Mouse (Mus musculus) hindbrain, embryonic 13.5 days (tissue): Measurements from ENCODE around the gene Gm21746. TPM values are rescaled to one million over a fixed set of nuclear protein-coding genes. Genes with fewer than 3 reads are reported as not detected.
"Not testable (repeated sequence)": the region's sequence is repeated elsewhere in the genome, so short reads cannot be mapped to it uniquely, and the experiment has no call there.

Experiments
- ATAC-seq: fragments of 200-750 bp; cut with Nextera tagmentation; 2 replicates; pipeline ENCODE4 v1.8.0; 2017; ENCODE audit warnings: moderate TSS enrichment; ENCODE audit not compliant: low FRiP score
- H3K27ac ChIP-seq: fragments of 300-500 bp; sonication (generic); 2 replicates; pipeline ENCODE4 v1.5.1; 2015; ENCODE audit warnings: inconsistent platforms, mild to moderate bottlenecking, moderate library complexity
- H3K27me3 ChIP-seq: fragments of 300-500 bp; sonication (generic); 2 replicates; pipeline ENCODE4 v1.6.1; 2015; ENCODE audit warnings: mild to moderate bottlenecking, inconsistent platforms
- H3K36me3 ChIP-seq: fragments of 300-500 bp; sonication (generic); 2 replicates; pipeline ENCODE4 v1.6.1; 2015; ENCODE audit warnings: mild to moderate bottlenecking, inconsistent platforms
- H3K4me1 ChIP-seq: fragments of 300-500 bp; sonication (generic); replicated peaks from 2 replicates; pipeline ENCODE4 v1.6.1; 2015; ENCODE audit warnings: inconsistent platforms
- H3K4me2 ChIP-seq: fragments of 300-500 bp; sonication (generic); 2 replicates; pipeline ENCODE4 v1.6.1; 2015; ENCODE audit warnings: inconsistent platforms, mild to moderate bottlenecking, moderate library complexity
- H3K4me3 ChIP-seq: fragments of 300-500 bp; sonication (generic); 2 replicates; pipeline ENCODE4 v1.5.1; 2015; ENCODE audit warnings: mild to moderate bottlenecking, inconsistent platforms
- H3K9ac ChIP-seq: fragments of 300-500 bp; sonication (generic); 2 replicates; pipeline ENCODE4 v1.6.1; 2015; ENCODE audit warnings: mild to moderate bottlenecking, inconsistent platforms
- H3K9me3 ChIP-seq: fragments of 300-500 bp; sonication (generic); 2 replicates; pipeline ENCODE4 v1.6.1; 2016; ENCODE audit warnings: inconsistent platforms
- WGBS: fragments of 180-500 bp; shearing (Covaris S2); methylation state at CpG from one replicate; pipeline ENCODE4 v1.1.7; 2015; 5-methylcytosine and 5-hydroxymethylcytosine counted together
- polyA plus RNA-seq: library from polyadenylated mRNA; unstranded; fragments of >200 nt; fragmentation: Nextera tagmentation; extraction: Ambion mirVana; gene quantifications from 2 replicates; pipeline ENCODE4 v1.2.1, GENCODE M21; 2015

The Gm21746 gene
- polyA plus RNA-seq = not detected in 2 replicates

GRCm38 (mm10) chrY:6237895-6238294 lies at the start of gene Gm21746:
Gene Gm21746 (minus strand): TSS chrY:6237995.
- ATAC-seq, H3K4me2 ChIP-seq, H3K4me3 ChIP-seq, H3K9me3 ChIP-seq, H3K9ac ChIP-seq, H3K27me3 ChIP-seq, H3K4me1 ChIP-seq, H3K27ac ChIP-seq, H3K36me3 ChIP-seq: not testable (repeated sequence)
- WGBS = 66% methylated on average over 2 of the region's 3 CpGs

GRCm38 (mm10) chrY:6266798-6267197 lies 29.0 kb upstream of the Gm21746 start, which contains the start of gene Gm20873:
Gene Gm20873 (plus strand): TSS chrY:6267098.
- not testable (repeated sequence) for H3K4me2 ChIP-seq, H3K27ac ChIP-seq, H3K9ac ChIP-seq, ATAC-seq, H3K36me3 ChIP-seq, H3K4me1 ChIP-seq, H3K4me3 ChIP-seq, H3K27me3 ChIP-seq, H3K9me3 ChIP-seq

Other genes with a start within 250 kb of the Gm21746 start
- gene Gm20873, start 29.1 kb upstream of the Gm21746 start, polyA plus RNA-seq = not detected in 2 replicates